Mouse (Mus musculus): ENCODE results near the gene Tlk1.
"Not testable (repeated sequence)": the region's sequence is repeated elsewhere in the genome, so short reads cannot be mapped to it uniquely, and the experiment has no call there.

Gene Tlk1

DNA sequence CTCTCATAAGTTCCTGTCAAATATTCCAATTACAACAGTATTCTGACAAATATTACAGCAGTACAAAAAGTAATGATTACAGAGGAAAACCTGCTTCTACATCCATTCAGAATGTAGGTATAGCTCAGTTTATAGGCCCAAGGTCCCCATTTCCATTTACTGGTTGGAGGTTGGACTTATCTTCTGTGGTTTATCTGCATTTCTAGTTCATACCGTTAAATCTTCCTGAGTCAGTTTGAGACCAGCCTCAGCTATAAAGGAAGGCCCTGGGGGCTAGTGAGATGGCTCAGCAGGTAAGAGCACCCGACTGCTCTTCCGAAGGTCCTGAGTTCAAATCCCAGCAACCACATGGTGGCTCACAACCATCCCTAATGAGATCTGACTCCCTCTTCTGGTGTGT is 17.9 kb downstream of the Tlk1 start:
- in situ Hi-C loops (cut with MboI; ENCODE audit: low pct_unique_long_range_greater_than_20kb in 1 of 2, low sequenced_read_pairs in 2 of 2, unreplicated experiment in 1 of 2), result not testable (repeated sequence)

GRCm38 (mm10) chr2:70806020-70806419 is 19.5 kb downstream of the Tlk1 start:
- in situ Hi-C loops (cut with MboI; ENCODE audit: low pct_unique_long_range_greater_than_20kb in 1 of 2, low sequenced_read_pairs in 2 of 2, unreplicated experiment in 1 of 2), result no loop called here

GRCm38 (mm10) chr2:70803696-70804095 is 21.8 kb downstream of the Tlk1 start:
- in situ Hi-C loops (cut with MboI; ENCODE audit: low pct_unique_long_range_greater_than_20kb in 1 of 2, low sequenced_read_pairs in 2 of 2, unreplicated experiment in 1 of 2), result not testable (repeated sequence)

GRCm38 (mm10) chr2:70802658-70803057 is 22.9 kb downstream of the Tlk1 start:
- in situ Hi-C loops (cut with MboI; ENCODE audit: low pct_unique_long_range_greater_than_20kb in 1 of 2, low sequenced_read_pairs in 2 of 2, unreplicated experiment in 1 of 2), result no loop called here

DNA sequence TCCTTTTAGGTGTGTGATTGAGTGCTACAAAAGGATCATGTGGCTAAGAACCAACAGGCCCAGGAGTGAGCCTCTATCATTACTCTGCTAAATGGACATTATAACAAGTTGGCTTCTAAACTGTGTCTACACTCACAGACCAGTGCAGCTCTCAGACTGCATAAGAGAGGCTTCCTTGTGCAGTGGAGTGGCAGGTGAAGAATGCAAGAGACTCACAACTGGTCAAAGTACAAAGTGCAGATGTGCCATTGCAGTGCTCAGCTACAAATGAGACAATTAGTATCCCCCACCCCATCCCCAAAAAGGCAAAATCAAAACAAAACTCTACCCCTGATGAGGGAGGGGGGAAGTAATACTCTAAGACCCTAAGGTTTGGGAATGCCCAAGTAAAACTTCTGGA is 24.0 kb downstream of the Tlk1 start:
- in situ Hi-C loops (cut with MboI; ENCODE audit: low pct_unique_long_range_greater_than_20kb in 1 of 2, low sequenced_read_pairs in 2 of 2, unreplicated experiment in 1 of 2), result no loop called here

DNA sequence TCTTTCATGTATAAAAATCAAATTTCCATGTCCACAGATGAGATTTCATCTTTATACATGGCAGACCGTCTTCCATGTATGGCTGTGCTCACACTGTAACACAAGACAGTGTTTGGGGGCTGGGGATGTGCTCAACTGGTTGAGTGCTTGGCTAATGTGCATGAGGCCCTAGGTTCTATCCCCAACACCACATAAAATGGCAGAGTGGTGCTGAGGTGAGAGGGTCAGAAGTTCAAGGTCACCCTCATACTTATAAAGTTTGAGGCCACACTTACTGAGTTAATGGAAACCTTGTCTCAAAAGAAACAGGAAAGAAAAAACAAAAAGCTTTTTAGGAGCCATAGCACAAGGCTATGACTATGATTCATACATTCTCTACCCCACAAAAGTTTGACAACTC is 25.1 kb downstream of the Tlk1 start:
- in situ Hi-C loops (cut with MboI; ENCODE audit: low pct_unique_long_range_greater_than_20kb in 1 of 2, low sequenced_read_pairs in 2 of 2, unreplicated experiment in 1 of 2), result no loop called here

GRCm38 (mm10) chr2:70793276-70793675 is 32.3 kb downstream of the Tlk1 start:
- in situ Hi-C loops (cut with MboI; ENCODE audit: low pct_unique_long_range_greater_than_20kb in 1 of 2, low sequenced_read_pairs in 2 of 2, unreplicated experiment in 1 of 2), result no loop called here

DNA sequence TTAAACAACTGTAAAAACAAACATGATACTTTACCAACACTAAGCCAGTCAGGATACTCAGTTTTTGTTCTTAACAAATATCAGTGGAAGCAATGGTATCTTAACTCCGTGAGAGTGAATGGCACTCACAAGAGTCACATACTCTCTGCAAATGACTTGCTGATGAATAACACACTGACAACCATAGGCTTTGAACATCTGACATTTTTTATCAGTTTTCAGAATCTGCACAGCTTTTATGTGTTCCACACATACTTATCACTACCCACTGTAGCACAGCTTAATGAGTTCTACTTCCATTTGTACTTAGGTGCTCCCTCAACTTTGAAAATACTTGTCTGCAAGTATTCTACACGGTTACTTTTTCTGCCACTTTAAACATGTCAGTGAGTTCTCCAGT is 35.3 kb downstream of the Tlk1 start:
- in situ Hi-C loops (cut with MboI; ENCODE audit: low pct_unique_long_range_greater_than_20kb in 1 of 2, low sequenced_read_pairs in 2 of 2, unreplicated experiment in 1 of 2), result no loop called here

DNA sequence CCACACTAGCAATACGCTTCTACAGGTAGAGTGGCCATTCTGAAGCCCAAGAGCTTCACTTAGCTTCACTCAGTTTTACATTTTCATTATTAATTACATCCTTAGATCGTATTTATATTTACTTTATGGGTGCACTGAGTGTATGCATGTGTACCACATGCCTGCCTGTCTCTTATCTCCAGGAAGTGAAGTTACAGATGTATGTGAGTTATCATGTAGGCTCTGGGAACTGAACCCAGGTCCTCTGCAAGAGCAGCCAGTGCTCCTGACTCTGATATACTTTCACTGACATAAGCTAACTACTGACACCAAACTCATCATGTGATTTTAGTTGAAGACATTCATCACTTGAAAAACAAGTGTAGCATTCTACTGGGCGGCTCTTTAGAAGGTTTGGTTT is 36.2 kb downstream of the Tlk1 start:
- in situ Hi-C loops (cut with MboI; ENCODE audit: low pct_unique_long_range_greater_than_20kb in 1 of 2, low sequenced_read_pairs in 2 of 2, unreplicated experiment in 1 of 2), result no loop called here

GRCm38 (mm10) chr2:70784447-70784846 is 41.1 kb downstream of the Tlk1 start:
- in situ Hi-C loops (cut with MboI; ENCODE audit: low pct_unique_long_range_greater_than_20kb in 1 of 2, low sequenced_read_pairs in 2 of 2, unreplicated experiment in 1 of 2), result no loop called here

DNA sequence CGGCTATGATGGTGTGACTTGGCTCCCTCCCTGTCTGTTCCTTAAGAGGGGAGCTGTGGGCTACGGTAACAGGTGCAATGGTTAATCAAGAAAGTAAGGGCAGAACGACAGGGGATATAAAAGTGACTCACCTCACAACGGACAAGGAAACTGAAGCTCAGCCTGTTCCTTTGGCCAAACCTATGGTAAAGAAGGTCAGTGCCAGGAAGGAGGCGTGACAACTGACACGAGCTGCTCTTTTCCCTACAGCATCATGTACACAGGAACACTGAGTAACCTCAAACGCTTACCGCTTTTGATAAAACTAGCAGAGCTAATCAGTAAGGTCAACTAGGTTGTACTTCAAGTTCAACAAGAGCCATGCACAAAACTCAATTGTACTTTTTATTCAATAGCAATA is 42.0 kb downstream of the Tlk1 start:
- in situ Hi-C loops (cut with MboI; ENCODE audit: low pct_unique_long_range_greater_than_20kb in 1 of 2, low sequenced_read_pairs in 2 of 2, unreplicated experiment in 1 of 2), result no loop called here

DNA sequence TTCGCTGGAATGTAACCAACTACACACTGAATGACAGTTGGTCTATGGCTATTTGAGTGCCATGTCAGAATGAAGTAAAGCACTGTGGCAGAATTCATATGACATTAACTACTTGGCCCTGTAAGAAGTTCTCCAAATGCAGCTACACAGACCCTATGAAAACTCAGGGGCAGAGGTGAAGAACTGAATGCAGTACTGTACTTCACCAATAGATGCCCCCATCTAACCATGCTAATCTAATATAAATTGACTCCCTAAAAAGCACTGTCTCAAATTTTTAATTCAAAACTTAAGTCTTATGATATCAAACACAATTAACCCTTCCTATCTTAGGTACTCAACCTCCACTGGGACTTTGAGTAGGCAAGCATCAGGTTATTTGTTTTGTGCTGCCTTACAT is 45.9 kb downstream of the Tlk1 start:
- in situ Hi-C loops (cut with MboI; ENCODE audit: low pct_unique_long_range_greater_than_20kb in 1 of 2, low sequenced_read_pairs in 2 of 2, unreplicated experiment in 1 of 2), result no loop called here

DNA sequence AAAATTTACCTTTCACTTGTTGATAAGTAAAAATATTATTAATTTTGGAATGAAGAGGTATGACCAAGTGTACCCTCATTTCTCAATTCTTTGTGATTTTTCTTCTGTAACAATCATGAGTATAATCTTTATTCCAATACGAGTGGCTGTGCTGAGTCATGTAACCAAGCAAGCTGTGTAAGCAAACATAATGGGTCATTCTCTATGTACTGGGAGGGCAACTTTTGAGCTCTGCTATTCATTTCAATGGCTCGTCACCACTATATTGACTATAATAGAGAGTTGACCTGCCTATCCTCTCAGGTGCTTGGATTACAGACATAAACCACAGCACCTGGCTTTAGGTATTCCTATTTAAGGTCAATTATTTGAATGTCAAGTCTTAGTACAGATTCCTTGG is 48.8 kb downstream of the Tlk1 start:
- in situ Hi-C loops (cut with MboI; ENCODE audit: low pct_unique_long_range_greater_than_20kb in 1 of 2, low sequenced_read_pairs in 2 of 2, unreplicated experiment in 1 of 2), result no loop called here

- in situ Hi-C loops (cut with MboI; ENCODE audit: low pct_unique_long_range_greater_than_20kb in 1 of 2, low sequenced_read_pairs in 2 of 2, unreplicated experiment in 1 of 2), result no loop called here
Observed at GRCm38 (mm10) chr2:70764734-70765133, 60.8 kb downstream of the Tlk1 start.

DNA sequence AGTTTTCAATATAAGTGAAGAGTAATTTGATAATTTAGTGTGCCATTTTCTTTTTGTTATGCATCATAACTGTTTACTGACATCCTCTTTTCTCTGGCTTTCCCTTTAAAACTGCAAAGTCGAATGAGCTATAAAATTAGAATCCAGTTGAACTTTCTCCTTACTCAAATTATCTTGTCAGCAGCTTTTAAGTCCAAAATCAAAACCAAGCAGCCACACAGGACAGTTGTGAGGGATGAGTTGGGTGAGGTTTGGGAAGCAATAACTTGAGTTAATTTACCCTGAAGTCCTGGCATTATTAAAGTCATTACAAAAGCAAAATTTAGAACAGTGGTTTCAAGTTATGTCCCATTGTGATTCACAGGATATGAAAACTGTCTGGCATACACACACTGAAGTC is 62.8 kb downstream of the Tlk1 start:
- in situ Hi-C loops (cut with MboI; ENCODE audit: low pct_unique_long_range_greater_than_20kb in 1 of 2, low sequenced_read_pairs in 2 of 2, unreplicated experiment in 1 of 2), result no loop called here

- in situ Hi-C loops (cut with MboI; ENCODE audit: low pct_unique_long_range_greater_than_20kb in 1 of 2, low sequenced_read_pairs in 2 of 2, unreplicated experiment in 1 of 2), result no loop called here
Observed at GRCm38 (mm10) chr2:70752149-70752548, 73.4 kb downstream of the Tlk1 start.

GRCm38 (mm10) chr2:70751655-70752054 is 73.9 kb downstream of the Tlk1 start:
- in situ Hi-C loops (cut with MboI; ENCODE audit: low pct_unique_long_range_greater_than_20kb in 1 of 2, low sequenced_read_pairs in 2 of 2, unreplicated experiment in 1 of 2), result no loop called here

- in situ Hi-C loops (cut with MboI; ENCODE audit: low pct_unique_long_range_greater_than_20kb in 1 of 2, low sequenced_read_pairs in 2 of 2, unreplicated experiment in 1 of 2), result no loop called here
Observed at GRCm38 (mm10) chr2:70742588-70742987, 82.9 kb downstream of the Tlk1 start.

DNA sequence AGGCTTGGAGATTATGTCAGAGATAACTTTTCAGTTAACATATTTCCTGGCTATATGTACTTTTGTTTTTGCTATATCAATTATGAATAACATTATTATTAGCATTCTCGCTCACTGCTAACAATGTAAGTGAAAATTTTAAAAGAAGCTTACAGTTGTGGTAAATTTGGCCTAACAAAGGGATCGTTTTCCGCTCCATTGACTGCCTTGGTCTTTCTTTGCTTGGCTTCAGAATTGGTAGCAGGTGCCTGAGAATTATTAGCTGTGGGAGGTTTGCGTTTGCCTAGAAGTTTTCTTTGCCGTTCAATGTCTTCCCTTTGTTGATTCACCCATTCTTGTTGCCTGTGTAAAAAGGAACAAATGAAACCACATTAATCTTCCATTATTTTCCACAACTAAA is 83.6 kb downstream of the Tlk1 start:
- in situ Hi-C loops (cut with MboI; ENCODE audit: low pct_unique_long_range_greater_than_20kb in 1 of 2, low sequenced_read_pairs in 2 of 2, unreplicated experiment in 1 of 2), result no loop called here

GRCm38 (mm10) chr2:70736008-70736407 is 89.5 kb downstream of the Tlk1 start:
- in situ Hi-C loops (cut with MboI; ENCODE audit: low pct_unique_long_range_greater_than_20kb in 1 of 2, low sequenced_read_pairs in 2 of 2, unreplicated experiment in 1 of 2), result no loop called here

DNA sequence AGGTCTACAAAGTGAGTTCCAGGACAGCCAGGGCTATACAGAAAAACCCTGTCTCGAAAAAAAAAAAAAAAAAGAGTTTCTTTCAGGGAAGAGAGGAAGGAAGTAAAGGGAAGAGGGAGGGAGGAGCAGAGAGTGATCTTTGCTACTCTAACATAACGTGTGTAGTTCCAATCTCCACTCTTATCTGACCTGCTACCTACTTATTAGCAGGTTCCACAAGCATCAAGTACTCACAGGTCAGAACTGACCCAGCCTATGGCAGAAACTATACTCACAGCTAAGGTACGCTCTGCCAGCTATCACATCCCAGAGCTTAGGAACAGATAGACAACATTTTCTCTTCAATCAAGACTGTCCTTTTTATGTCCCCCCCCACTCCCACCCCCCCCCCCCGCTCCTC is 90.0 kb downstream of the Tlk1 start:
- in situ Hi-C loops (cut with MboI; ENCODE audit: low pct_unique_long_range_greater_than_20kb in 1 of 2, low sequenced_read_pairs in 2 of 2, unreplicated experiment in 1 of 2), result no loop called here
